Mouse (Mus musculus) embryonic facial prominence, embryonic 12.5 days (tissue): ENCODE measurements around the gene Plxnb1. TPM values are rescaled to one million over a fixed set of nuclear protein-coding genes. Genes with fewer than 3 reads are reported as not detected.

Experiments used
- ATAC-seq: fragments of 200-750 bp; cut with Nextera tagmentation; 2 replicates; pipeline ENCODE4 v1.8.0; 2017; ENCODE audit not compliant: insufficient number of reproducible peaks, insufficient read depth, low FRiP score, low TSS enrichment
- H3K27ac ChIP-seq: fragments of 300-500 bp; sonication (generic); 2 replicates; pipeline ENCODE4 v1.5.1; 2016; ENCODE audit warnings: mild to moderate bottlenecking
- H3K27me3 ChIP-seq: fragments of 300-500 bp; sonication (generic); 2 replicates; pipeline ENCODE4 v1.6.1; 2016; ENCODE audit warnings: mild to moderate bottlenecking, moderate library complexity
- H3K36me3 ChIP-seq: fragments of 300-500 bp; sonication (generic); 2 replicates; pipeline ENCODE4 v1.6.1; 2016; ENCODE audit warnings: mild to moderate bottlenecking
- H3K4me1 ChIP-seq: fragments of 300-500 bp; sonication (generic); 2 replicates; pipeline ENCODE4 v1.6.1; 2016
- H3K4me2 ChIP-seq: fragments of 300-500 bp; sonication (generic); replicated peaks from 2 replicates; pipeline ENCODE4 v1.6.1; 2016; ENCODE audit warnings: mild to moderate bottlenecking, moderate library complexity
- H3K4me3 ChIP-seq: fragments of 300-500 bp; sonication (generic); 2 replicates; pipeline ENCODE4 v1.5.1; 2016; ENCODE audit warnings: mild to moderate bottlenecking
- H3K9ac ChIP-seq: fragments of 300-500 bp; sonication (generic); 2 replicates; pipeline ENCODE4 v1.6.1; 2016; ENCODE audit warnings: mild to moderate bottlenecking, moderate library complexity
- H3K9me3 ChIP-seq: fragments of 300-500 bp; sonication (generic); 2 replicates; pipeline ENCODE4 v1.6.1; 2016; ENCODE audit warnings: mild to moderate bottlenecking, moderate library complexity
- WGBS: fragments of 180-500 bp; shearing (Covaris S2); methylation state at CpG from one replicate; pipeline ENCODE4 v1.1.7; 2016; 5-methylcytosine and 5-hydroxymethylcytosine counted together
- polyA plus RNA-seq: library from polyadenylated mRNA; unstranded; fragments of >200 nt; fragmentation: Nextera tagmentation; extraction: Ambion mirVana; gene quantifications from 2 replicates; pipeline ENCODE4 v1.2.1, GENCODE M21; 2016

Gene Plxnb1
- polyA plus RNA-seq, 1 experiment from 2014 or later, result 18.3 TPM

DNA sequence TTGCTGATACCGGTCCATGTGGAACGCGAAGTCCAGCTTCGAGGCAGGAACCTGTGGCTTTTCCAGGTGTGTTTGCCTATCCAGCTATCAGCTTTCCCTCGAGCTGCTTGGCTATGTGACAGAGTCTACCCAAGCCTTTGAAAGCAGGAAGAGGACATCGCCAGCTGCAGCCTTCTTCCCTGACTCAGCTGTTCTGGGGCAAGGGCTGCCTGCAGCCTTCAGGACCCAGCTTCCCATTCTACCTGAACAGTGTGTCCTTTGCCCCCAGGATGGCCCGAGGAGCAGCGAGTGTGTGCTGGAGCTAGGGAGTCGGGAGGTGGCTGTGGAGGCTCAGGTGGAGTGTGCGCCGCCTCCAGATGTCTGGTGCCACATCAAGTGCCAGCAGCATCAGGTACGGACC is 10.5 kb downstream of the Plxnb1 start:
- no peaks in the 10 kb centered on the region for H3K4me1 ChIP-seq
- 93% methylated on average over 12 of the region's 12 CpGs for WGBS
- no peak overlapping the region for H3K4me3 ChIP-seq
- no peak overlapping the region for H3K9ac ChIP-seq
- H3K9me3 ChIP-seq, result no peaks in the 10 kb centered on the region
- H3K4me2 ChIP-seq, result no peak overlapping the region
- H3K27ac ChIP-seq, result no peak overlapping the region
- peaks cover 92% of the 10 kb centered on the region for H3K36me3 ChIP-seq
- no peak for ATAC-seq
- H3K27me3 ChIP-seq, result no peaks in the 10 kb centered on the region

DNA sequence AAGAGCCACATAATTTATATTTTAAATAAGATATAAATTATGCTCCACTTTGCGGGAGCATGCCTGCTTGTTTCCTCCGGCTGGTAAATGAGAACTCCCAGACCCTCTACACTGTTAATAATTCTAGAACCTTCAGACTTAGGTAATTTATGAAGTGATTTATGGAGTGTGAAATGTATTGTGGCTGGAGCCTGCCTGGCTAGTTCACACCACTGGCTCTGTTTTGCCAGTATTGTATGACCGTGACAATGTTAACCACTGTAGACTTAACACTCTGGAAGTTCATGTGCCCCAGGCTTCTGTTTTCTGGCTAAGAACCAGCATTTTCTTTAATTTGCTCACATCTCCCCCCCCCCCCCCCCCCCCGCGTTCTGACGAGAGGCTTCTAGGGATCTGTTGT is 12.2 kb downstream of the Plxnb1 start:
- Histone ChIP-seq H3K4me2 (no peak overlapping the region), H3K4me3 (no peak overlapping the region), H3K27me3 (no peaks in the 10 kb centered on the region), H3K27ac (no peak overlapping the region), H3K36me3 (peaks cover 97% of the 10 kb centered on the region), H3K4me1 (no peaks in the 10 kb centered on the region), H3K9me3 (no peaks in the 10 kb centered on the region), H3K9ac (no peak overlapping the region)
- no peak for ATAC-seq
- 68% methylated on average over 6 of the region's 6 CpGs for WGBS

DNA sequence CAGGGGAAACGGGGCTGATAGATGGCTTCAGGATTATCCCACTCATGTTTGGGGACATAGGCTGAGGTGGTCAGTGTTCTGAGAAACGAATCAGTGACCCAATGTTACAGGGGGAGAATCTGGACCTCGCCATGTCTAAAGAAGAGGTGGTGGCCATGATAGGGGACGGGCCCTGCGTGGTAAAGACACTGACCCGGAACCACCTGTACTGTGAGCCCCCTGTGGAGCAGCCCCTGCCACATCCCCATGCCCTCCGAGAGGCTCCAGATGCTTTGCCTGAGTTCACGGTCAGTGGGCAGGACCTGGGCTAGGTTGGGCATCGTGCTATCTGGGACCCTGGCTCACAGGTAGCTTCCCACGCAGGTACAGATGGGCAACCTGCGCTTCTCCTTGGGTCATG is 15.1 kb downstream of the Plxnb1 start:
- no peak overlapping the region for H3K27ac ChIP-seq
- H3K9me3 ChIP-seq, result no peaks in the 10 kb centered on the region
- no peak overlapping the region for H3K4me2 ChIP-seq
- H3K36me3 ChIP-seq, result peaks cover 99% of the 10 kb centered on the region
- H3K27me3 ChIP-seq, result no peaks in the 10 kb centered on the region
- no peak overlapping the region for H3K9ac ChIP-seq
- WGBS, result 92% methylated on average over 11 of the region's 11 CpGs
- ATAC-seq, result no peak
- no peaks in the 10 kb centered on the region for H3K4me1 ChIP-seq
- H3K4me3 ChIP-seq, result no peak overlapping the region

DNA sequence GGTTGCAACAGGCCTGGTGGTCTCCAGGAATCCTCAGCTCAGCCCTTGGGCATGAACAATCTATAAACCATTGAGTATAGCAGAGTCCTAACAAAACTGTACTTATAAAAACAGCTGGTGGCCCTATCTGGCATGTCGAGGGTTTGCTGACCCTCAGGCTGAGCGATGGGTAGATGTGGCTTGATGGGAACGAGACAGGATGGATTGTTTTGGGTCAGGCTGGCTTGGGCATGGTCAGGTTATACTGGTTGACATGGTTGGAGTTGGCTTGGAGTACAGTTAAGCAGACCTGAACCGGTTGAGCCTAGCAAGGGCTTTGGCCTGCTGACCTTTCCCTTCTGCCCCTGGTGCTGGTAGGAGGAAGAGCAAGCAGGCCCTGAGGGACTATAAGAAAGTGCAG is 15.9 kb downstream of the Plxnb1 start:
- ATAC-seq, result no peak
- peaks cover 99% of the 10 kb centered on the region for H3K36me3 ChIP-seq
- H3K9me3 ChIP-seq, result no peaks in the 10 kb centered on the region
- 86% methylated on average over 4 of the region's 4 CpGs for WGBS
- no peaks in the 10 kb centered on the region for H3K27me3 ChIP-seq
- H3K4me2 ChIP-seq, result no peak overlapping the region
- H3K4me1 ChIP-seq, result no peaks in the 10 kb centered on the region
- no peak overlapping the region for H3K9ac ChIP-seq
- H3K27ac ChIP-seq, result no peak overlapping the region
- no peak overlapping the region for H3K4me3 ChIP-seq

DNA sequence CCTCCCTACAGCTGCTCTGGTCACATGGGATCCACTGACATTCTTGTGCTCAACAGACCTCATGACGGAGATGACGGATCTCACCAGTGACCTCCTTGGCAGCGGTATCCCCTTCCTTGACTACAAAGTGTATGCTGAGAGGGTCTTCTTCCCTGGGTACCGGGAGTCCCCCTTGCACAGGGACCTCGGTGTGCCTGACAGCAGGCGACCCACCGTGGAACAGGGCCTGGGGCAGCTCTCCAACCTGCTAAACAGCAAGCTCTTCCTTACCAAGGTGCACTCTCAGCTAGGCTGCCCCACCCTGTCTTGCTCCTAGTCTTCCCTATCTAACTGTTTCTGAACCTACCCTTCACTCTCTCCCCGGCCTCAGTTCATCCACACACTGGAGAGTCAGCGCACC is 16.4 kb downstream of the Plxnb1 start:
- Histone ChIP-seq H3K4me1 (no peaks in the 10 kb centered on the region), H3K9me3 (no peaks in the 10 kb centered on the region), H3K27ac (no peak overlapping the region), H3K4me3 (no peak overlapping the region), H3K27me3 (no peaks in the 10 kb centered on the region), H3K9ac (no peak overlapping the region), H3K36me3 (peaks cover 99% of the 10 kb centered on the region), H3K4me2 (no peak overlapping the region)
- ATAC-seq, result no peak
- WGBS, result 94% methylated on average over 9 of the region's 9 CpGs

DNA sequence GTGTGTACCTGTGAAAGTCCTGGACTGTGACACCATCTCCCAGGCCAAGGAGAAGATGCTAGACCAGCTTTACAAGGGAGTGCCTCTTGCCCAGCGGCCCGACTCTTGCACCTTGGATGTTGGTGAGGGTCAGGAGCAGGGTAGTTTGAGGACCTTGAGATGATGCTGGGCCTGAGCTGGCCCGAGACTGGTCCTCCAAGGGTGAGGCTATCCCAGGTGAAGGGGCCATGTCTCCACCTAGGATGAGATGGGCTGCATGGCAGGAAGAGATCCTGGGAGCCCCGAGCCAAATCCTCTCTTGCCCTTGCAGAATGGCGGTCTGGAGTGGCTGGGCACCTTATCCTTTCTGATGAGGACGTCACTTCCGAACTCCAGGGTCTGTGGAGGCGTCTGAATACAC is 18.1 kb downstream of the Plxnb1 start:
- no peak for ATAC-seq
- 90% methylated on average over 8 of the region's 8 CpGs for WGBS
- peaks cover 100% of the 10 kb centered on the region for H3K36me3 ChIP-seq
- H3K27ac ChIP-seq, result no peak overlapping the region
- no peaks in the 10 kb centered on the region for H3K9me3 ChIP-seq
- no peak overlapping the region for H3K9ac ChIP-seq
- no peaks in the 10 kb centered on the region for H3K4me1 ChIP-seq
- no peak overlapping the region for H3K4me3 ChIP-seq
- no peaks in the 10 kb centered on the region for H3K27me3 ChIP-seq
- no peak overlapping the region for H3K4me2 ChIP-seq

DNA sequence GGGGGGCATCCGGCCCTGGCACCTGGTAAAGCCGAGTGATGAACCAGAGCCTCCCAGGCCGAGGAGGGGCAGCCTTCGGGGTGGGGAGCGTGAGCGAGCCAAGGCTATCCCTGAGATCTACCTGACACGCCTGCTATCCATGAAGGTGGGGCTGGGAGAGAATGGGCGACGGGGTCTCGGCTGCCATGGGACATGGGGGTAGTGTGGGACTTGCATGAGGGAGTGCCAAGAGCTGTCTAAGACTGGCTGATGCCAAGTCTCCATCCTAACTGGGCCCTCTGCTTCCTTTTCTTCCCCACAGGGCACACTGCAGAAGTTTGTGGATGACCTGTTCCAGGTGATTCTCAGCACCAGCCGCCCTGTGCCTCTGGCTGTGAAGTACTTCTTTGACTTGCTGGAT is 19.1 kb downstream of the Plxnb1 start:
- Histone ChIP-seq H3K27ac (no peak overlapping the region), H3K27me3 (no peaks in the 10 kb centered on the region), H3K4me3 (no peak overlapping the region), H3K4me2 (no peak overlapping the region), H3K9me3 (no peaks in the 10 kb centered on the region), H3K9ac (no peak overlapping the region), H3K36me3 (peaks cover 99% of the 10 kb centered on the region), H3K4me1 (no peaks in the 10 kb centered on the region)
- ATAC-seq, result no peak
- WGBS, result 95% methylated on average over 11 of the region's 11 CpGs

DNA sequence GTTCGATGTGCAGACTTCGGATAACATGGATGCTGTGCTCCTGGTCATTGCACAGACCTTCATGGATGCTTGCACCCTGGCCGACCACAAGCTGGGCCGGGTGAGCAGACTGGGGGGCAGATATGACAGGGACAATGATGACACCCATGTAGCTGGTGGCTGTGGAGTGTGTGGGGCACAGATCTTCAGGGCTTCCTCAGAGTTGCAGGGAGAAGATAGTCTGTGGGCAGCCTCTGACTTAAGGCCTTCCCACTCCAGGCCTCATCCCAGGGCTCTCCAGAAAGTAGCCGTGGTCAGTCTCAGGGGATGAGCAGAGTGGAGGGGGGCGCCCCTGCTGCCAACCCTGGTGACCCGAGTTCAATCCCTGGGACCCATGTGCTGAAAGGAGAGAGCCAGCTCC is 19.7 kb downstream of the Plxnb1 start:
- peaks cover 99% of the 10 kb centered on the region for H3K36me3 ChIP-seq

DNA sequence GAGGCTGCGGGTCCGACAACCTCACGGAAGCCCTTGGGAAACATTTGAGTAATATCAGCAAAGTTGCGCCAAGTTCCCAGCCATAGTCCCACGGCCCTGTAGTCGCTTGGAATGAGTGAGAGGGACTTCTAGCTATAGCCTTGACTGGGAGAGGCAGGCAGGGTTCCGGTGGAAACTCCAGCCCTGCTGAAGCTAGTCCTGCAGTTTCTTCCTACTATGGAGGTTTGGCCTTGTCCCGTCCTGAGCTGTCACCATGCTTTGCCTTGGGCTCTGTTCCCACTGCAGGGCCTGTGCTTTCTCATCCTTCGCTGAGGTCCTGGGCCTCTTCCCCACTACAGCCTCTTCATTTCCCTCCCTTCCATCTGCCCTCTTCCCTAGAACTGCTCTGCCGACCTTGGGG is 21.0 kb downstream of the Plxnb1 start:
- no peak overlapping the region for H3K4me2 ChIP-seq
- H3K9ac ChIP-seq, result no peak overlapping the region
- no peaks in the 10 kb centered on the region for H3K27me3 ChIP-seq
- H3K36me3 ChIP-seq, result peaks cover 91% of the 10 kb centered on the region
- WGBS, result 92% methylated on average over 10 of the region's 10 CpGs
- no peak overlapping the region for H3K27ac ChIP-seq
- no peak overlapping the region for H3K4me3 ChIP-seq
- H3K4me1 ChIP-seq, result no peaks in the 10 kb centered on the region
- H3K9me3 ChIP-seq, result no peaks in the 10 kb centered on the region
- ATAC-seq, result no peak

More for the DNA sequence above, 19.7 kb downstream of the Plxnb1 start:
- no peaks in the 10 kb centered on the region for H3K4me1 ChIP-seq
- 88% methylated on average over 7 of the region's 7 CpGs for WGBS
- no peak overlapping the region for H3K4me3 ChIP-seq
- H3K4me2 ChIP-seq, result no peak overlapping the region
- H3K9ac ChIP-seq, result no peak overlapping the region
- no peaks in the 10 kb centered on the region for H3K9me3 ChIP-seq
- no peak overlapping the region for H3K27ac ChIP-seq
- H3K27me3 ChIP-seq, result no peaks in the 10 kb centered on the region
- ATAC-seq, result no peak

DNA sequence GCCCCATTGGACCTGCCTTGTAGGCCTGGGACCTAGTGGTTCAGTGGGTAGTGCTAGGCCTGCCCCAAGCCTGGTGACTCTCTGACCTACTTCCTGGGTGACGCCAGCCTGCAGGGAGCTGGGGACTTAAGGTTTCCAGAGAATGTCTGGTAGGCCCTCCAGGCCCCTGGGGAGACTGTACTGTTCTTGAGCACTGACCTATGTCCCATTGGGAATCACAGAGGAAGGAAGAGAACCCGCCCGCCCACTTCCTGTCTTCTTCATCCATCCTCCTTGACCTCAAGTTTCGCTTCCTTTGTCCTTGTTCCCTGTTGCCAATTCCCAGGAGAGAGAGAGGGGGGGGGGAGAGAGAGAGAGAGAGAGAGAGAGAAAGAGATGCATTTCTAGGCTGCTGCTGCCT is 22.9 kb downstream of the Plxnb1 start:
- Histone ChIP-seq H3K9me3 (no peaks in the 10 kb centered on the region), H3K4me3 (no peak overlapping the region), H3K4me1 (no peaks in the 10 kb centered on the region), H3K36me3 (peaks cover 72% of the 10 kb centered on the region), H3K9ac (no peak overlapping the region), H3K27ac (no peak overlapping the region), H3K27me3 (no peaks in the 10 kb centered on the region), H3K4me2 (no peak overlapping the region)
- ATAC-seq, result no peak
- WGBS, result 87% methylated on average over 4 of the region's 4 CpGs

DNA sequence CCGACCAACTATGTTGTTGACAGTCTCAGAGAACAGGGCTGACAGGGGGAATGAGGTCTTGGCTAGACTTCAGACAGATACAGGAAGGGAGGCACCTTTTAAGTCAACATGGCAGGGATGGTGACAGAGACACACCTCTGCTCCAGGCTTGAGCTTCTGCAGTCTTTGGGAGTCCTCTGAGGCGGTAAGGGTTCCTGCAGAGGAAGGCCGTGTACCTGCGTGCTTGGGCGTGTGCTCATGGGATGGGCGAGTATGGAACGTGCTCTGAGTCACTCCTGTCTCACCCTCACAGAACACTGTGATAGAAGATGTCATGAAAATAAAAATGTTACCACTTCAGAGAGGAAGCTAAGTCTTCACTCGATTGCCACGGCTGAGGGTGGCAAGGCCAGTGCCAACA is 24.4 kb downstream of the Plxnb1 start:
- Histone ChIP-seq H3K9ac (no peak overlapping the region), H3K4me2 (no peak overlapping the region), H3K27me3 (no peaks in the 10 kb centered on the region), H3K4me1 (no peaks in the 10 kb centered on the region), H3K27ac (no peak overlapping the region), H3K4me3 (no peak overlapping the region), H3K9me3 (no peaks in the 10 kb centered on the region), H3K36me3 (peaks cover 57% of the 10 kb centered on the region)
- no peak for ATAC-seq
- WGBS, result 94% methylated on average over 9 of the region's 9 CpGs

DNA sequence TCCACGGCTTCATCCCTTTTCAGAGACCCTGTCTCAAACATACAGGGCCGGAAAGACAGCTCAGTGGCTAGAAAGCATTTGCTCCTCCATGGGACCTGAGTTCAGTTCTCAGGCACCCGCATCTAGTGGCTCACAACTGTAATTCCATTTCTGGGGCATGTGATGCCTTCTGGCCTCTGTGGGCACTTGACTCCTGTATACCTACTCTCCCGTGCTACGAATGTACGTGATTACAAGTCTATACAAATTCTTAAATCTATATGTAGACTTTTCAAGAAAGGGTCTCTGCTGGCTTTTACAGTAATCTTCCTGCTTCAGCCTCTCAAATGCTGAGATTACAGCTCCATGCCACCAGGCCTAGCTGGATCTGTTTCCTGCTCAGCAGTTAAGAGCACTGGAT is 25.8 kb downstream of the Plxnb1 start:
- Histone ChIP-seq H3K27ac (no peak overlapping the region), H3K36me3 (peaks cover 43% of the 10 kb centered on the region), H3K27me3 (no peaks in the 10 kb centered on the region), H3K9me3 (no peaks in the 10 kb centered on the region), H3K4me1 (no peaks in the 10 kb centered on the region), H3K4me3 (no peak overlapping the region), H3K4me2 (no peak overlapping the region), H3K9ac (no peak overlapping the region)
- 87% methylated on average over 6 of the region's 6 CpGs for WGBS
- ATAC-seq, result no peak

DNA sequence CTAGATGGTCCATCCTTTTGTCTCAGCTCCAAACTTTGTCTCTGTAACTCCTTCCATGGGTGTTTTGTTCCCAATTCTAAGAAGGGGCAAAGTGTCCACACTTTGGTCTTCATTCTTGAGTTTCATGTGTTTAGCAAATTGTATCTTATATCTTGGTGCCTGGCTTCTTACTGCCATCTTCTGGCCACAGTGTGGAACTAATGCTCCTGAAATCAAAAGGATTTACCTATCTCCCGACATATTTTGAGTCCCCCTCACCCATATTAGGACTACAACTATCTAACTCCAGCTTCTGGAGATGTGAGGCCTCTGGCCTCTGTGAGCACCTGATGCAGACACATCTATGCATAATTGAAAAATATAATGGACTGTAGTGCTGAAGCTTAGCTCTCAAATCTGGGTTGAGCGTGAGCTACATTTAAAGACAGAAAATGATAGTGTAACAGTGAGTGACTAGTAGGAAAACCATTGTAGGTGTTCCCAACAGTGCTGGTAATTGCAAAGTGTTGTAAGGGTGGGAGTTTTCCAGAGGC is 27.4 kb downstream of the Plxnb1 start:
- ATAC-seq, result no peak
- peaks cover 27% of the 10 kb centered on the region for H3K36me3 ChIP-seq
- no peaks in the 10 kb centered on the region for H3K9me3 ChIP-seq
- no peaks in the 10 kb centered on the region for H3K27me3 ChIP-seq
- H3K27ac ChIP-seq, result no peak overlapping the region
- H3K4me3 ChIP-seq, result no peak overlapping the region
- H3K4me2 ChIP-seq, result no peak overlapping the region
- H3K9ac ChIP-seq, result no peak overlapping the region
- H3K4me1 ChIP-seq, result no peaks in the 10 kb centered on the region
- 47% methylated on average over 2 of the region's 2 CpGs for WGBS
